Mouse (Mus musculus): ENCODE data around the gene Specc1l. TPM values are rescaled to one million over a fixed set of nuclear protein-coding genes. Genes with fewer than 3 reads are reported as not detected.

Gene Specc1l
- polyA plus RNA-seq (2015; fragmentation: Nextera tagmentation; extraction: Ambion mirVana): 17.0 TPM in 2 replicates

DNA sequence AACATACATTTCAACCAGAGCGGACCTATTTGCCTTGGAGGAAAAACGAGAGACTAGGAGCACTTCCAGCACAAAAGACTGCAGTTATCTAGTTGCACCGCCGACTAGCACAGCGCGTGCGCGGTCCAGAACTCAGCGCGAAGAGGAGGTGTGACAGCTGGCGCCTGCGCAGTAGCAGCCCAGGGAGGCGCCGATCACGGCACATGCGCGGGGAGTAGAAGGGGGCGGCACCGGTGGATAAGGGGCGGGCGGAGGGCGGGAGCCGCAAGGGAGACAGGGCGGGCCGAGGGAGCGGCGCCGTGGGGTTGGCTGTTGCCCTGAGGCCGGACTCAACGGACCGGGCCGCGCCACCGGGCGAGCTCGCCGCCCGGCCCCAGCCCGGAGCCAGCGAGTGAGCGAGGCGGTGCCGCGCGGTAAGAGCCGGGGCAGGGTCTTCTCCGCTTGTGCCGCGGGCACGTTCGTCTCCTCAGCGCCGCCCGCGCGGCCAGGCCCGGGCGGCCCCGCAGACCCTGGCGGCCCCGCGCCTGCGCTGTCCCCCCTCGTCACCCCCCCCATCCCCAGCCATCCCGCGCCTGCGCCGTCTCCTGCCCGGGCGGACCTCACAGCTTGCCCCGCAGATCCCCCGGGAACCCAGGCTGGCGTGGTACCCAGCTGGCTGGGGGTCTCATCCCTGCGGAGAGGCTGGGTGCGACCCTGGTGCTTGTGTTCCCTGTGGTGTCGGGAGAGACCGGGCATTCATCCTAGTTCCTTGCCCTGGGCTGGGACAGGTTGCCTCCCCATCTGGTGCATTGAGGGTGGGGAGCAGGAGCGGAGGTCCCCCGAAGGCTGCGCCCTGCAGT lies at the start of gene Specc1l:
Specc1l (plus strand) TSS at position 267 of the 839 bp plus-strand sequence.
- peak; percentile 97 for DNase-seq (ENCODE audit: low spot score)

DNA sequence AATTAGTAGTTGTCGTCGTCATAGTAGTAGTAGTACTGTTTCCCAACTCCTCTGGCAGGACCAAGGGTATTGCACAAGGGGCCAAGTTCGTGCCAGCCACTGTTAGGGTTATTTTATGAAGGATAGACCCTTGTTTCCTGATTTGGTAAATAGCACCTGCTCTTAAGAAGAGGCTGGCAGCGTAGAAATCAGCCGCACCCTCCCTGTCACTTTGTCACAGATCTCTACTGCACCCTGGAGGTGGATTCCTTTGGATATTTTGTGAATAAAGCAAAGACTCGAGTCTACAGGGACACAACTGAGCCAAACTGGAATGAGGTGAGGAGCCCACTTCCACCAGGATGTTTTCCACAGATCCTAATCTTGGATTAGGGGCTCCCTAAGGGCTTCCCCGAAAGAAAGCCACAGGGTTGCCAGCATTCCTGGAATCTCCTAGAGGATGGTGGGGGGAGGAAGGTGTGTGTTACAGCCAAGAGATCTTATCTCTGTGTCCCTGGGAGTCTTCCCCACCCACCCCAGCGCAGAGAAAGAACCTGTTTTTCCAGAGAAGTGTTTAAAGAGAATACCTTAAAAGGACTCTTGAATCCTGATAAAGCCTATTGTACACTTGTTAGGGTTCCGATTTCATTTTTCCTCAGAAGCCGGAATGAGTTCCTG lies 45.9 kb upstream of the Specc1l start:
- DNase-seq (ENCODE audit: low spot score): no peak

GRCm38 (mm10) chr10:75166601-75167000 lies 45.3 kb upstream of the Specc1l start:
- no peak for DNase-seq (ENCODE audit: low spot score)

DNA sequence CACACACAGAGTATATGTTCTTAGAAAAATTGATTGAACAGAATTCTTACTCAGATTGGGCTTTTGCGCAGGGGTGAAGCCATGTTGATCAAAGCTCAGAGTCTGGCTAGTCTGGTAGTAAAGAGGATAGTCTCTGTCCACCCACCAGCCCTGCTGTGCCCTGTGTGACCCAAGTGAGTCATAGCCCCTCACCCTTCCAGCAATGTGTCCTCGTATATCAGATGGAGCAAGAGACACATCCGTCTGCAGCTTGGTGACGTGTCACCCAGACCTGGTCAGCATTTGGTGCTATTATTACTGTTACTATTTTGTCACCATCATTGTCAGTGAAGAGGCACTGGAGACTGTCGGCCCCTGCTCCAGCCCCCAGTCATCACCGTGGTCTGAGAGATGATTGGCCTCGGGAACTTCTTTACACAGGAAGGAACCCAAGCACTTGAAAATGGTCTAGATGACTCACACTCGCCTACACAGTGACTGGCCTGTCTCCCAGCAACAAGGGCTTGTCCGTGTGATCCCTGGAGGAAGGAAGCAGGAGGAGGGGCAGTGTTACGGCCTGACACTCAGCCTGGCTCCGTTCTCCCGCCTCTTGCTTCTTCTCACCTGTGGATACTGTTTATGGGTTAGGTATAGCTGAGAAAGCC lies 41.5 kb upstream of the Specc1l start:
- no peak for DNase-seq (ENCODE audit: low spot score)

- DNase-seq (ENCODE audit: low spot score): no peak
These were observed 38.8 kb upstream of the Specc1l start for GRCm38 (mm10) chr10:75173056-75173455.

- no peak for DNase-seq (ENCODE audit: low spot score)
These were observed 38.2 kb upstream of the Specc1l start for GRCm38 (mm10) chr10:75173712-75174111.

GRCm38 (mm10) chr10:75176494-75176893 lies 35.4 kb upstream of the Specc1l start:
- DNase-seq (ENCODE audit: low spot score): no peak

- no peak for DNase-seq (ENCODE audit: low spot score)
These were observed 33.0 kb upstream of the Specc1l start for GRCm38 (mm10) chr10:75178911-75179310.

- DNase-seq (ENCODE audit: low spot score): peak; percentile 65
These were observed 29.6 kb upstream of the Specc1l start for GRCm38 (mm10) chr10:75182151-75182774.

GRCm38 (mm10) chr10:75184826-75185225 lies 27.0 kb upstream of the Specc1l start:
- DNase-seq (ENCODE audit: low spot score): no peak

- DNase-seq (ENCODE audit: low spot score): no peak
These were observed 25.3 kb upstream of the Specc1l start for GRCm38 (mm10) chr10:75186551-75186950.

- no peak for DNase-seq (ENCODE audit: low spot score)
These were observed 24.4 kb upstream of the Specc1l start for GRCm38 (mm10) chr10:75187366-75188056.

DNA sequence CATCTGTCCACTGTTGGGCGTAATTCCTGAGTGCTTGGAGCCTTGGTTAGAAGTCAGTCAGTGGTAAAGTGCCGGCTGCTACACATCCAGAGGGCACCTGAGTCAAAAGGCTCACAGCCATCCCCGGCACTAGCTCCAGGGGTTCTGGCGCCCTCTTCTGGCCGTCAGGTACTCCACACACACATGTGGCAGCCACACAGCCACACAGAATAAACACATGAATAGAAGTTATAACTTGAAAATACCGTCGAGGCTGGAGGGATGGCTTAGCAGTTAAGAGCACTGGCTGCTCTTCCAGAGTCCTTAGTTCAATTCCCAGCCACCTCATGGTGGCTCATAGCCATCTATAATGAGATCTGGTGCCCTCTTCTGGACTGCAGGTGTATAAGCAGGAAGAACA lies 20.2 kb upstream of the Specc1l start:
- no peak for DNase-seq (ENCODE audit: low spot score)

DNA sequence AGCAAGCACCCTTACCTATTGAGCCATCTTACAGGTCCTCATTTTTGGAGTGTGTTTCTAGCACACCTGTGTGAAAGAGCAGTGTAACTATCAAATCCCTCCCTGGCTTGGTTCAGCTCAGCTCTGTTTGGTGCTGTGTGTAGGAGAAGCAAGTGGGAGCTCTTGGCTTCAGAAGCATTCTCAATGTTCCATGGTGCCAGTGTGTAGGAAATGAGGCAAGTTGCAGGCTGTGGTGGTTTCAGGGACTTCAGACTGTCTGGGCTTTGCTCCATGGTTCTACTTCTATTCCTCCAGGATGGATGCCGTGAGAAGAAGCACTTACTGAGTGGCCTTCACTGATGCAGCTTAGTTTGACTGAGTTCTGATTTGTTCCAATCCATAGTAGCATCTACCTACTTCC lies 14.1 kb upstream of the Specc1l start:
- no peak for DNase-seq (ENCODE audit: low spot score)

DNA sequence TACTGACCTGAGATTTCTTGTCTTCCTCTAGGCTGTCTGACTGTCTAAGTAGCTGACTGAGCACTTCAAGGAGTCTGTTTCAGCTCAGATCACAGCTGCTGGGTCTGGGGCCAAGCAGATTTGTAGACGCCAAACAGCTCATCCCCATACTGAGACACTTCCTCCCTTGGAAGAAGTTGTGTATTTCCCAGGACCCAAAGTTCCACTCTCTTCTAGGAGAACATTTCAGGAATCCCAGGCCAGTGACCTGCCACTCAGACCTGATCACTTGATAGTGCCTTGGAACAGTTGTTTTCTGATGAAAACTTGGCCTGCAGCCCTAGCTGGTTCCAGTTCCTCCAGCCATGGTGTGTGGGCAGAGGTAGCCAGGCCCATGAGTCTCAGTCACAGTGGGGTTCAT lies 11.1 kb upstream of the Specc1l start:
- DNase-seq (ENCODE audit: low spot score): no peak

- no peak for DNase-seq (ENCODE audit: low spot score)
These were observed 5.7 kb upstream of the Specc1l start for GRCm38 (mm10) chr10:75206192-75206591.

DNA sequence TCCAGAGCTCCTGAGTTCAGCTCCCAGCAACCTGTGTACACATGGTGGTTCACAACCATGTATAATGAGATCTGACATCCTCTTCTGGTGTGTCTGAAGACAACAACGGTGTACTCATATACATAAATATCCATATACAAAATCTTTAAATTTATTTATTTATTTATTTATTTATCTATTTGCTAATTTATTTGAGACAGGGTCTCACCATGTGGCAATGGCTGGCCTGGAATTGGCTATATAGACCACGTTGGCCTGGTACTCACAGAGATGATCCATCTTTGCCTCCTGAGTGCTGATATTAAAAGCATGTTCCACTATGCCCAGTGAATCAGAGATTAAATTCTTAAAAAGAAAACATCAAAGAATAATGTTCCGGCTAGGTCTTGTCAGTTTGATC lies 1.0 kb upstream of the Specc1l start:
- DNase-seq (ENCODE audit: low spot score): no peak

DNA sequence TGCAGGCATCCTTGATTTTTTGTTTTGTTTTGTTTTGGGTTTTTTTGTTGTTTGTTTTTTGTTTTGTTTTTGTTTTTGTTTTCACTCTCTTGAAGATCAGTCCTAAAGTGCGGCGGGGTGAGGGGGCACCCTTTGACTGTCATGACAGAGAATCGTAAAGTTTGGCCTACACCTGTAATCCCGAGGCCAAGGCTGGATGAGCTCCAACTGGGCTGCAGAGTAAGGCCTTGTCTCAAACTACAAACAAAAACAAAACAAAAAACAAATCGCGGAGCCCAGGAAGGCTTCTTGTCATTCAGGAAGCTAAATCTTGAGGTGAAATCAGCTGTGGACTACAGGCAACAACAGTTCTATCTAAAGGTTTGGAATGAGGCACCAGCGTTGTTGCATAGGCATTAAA lies 1.1 kb downstream of the Specc1l start:
- no peak for DNase-seq (ENCODE audit: low spot score)

GRCm38 (mm10) chr10:75220722-75221121 lies 8.8 kb downstream of the Specc1l start:
- DNase-seq (ENCODE audit: low spot score): no peak

GRCm38 (mm10) chr10:75221936-75222610 lies 10.2 kb downstream of the Specc1l start:
- DNase-seq (ENCODE audit: low spot score): no peak

- no peak for DNase-seq (ENCODE audit: low spot score)
These were observed 10.7 kb downstream of the Specc1l start for GRCm38 (mm10) chr10:75222611-75222998.
